Mouse (Mus musculus) brain, embryonic 14.5 days (tissue): Measurements from ENCODE around the gene Dclk1.

Source experiments
- CTCF ChIP-seq: fragments of 200-500 bp; IDR thresholded peaks from 2 replicates; pipeline ENCODE4 v1.5.1; 2012; ENCODE audit warnings: inconsistent platforms, mild to moderate bottlenecking, moderate library complexity, borderline replicate concordance; ENCODE audit not compliant: insufficient read depth, insufficient read length; ENCODE audit errors: extremely low read depth
- POLR2A ChIP-seq: fragments of 200-500 bp; IDR thresholded peaks from 2 replicates; pipeline ENCODE4 v1.6.1; 2012; ENCODE audit warnings: mild to moderate bottlenecking, inconsistent platforms, borderline replicate concordance; ENCODE audit not compliant: poor library complexity, insufficient read depth, insufficient read length, severe bottlenecking; ENCODE audit errors: extremely low read depth

GRCm38 (mm10) chr3:55451877-55452276 is 209.7 kb downstream of the Dclk1 start:
- no peak for TF ChIP-seq CTCF
- TF ChIP-seq POLR2A = no peak
